Mouse (Mus musculus): ENCODE results near the gene Foxn4. TPM values are rescaled to one million over a fixed set of nuclear protein-coding genes. Genes with fewer than 3 reads are reported as not detected.

Gene Foxn4
- not detected in 2 replicates for total RNA-seq (2021)
- long read RNA-seq: 0 reads

GRCm38 (mm10) chr5:114273693-114274402 is at the start of gene Foxn4:
TSS of gene Foxn4 (minus strand) at chr5:114273807.
- no peak for DNase-seq

GRCm38 (mm10) chr5:114323105-114323790 is 49.6 kb upstream of the Foxn4 start:
- DNase-seq: no peak

- no peak for DNase-seq
These were observed 36.1 kb upstream of the Foxn4 start for GRCm38 (mm10) chr5:114309680-114310036.

- no peak for DNase-seq
These were observed 35.4 kb upstream of the Foxn4 start for GRCm38 (mm10) chr5:114308765-114309679.

GRCm38 (mm10) chr5:114306496-114306895 is 32.9 kb upstream of the Foxn4 start:
- no peak for DNase-seq

GRCm38 (mm10) chr5:114303166-114303565 is 29.6 kb upstream of the Foxn4 start:
- DNase-seq: no peak

- no peak for DNase-seq
These were observed 26.4 kb upstream of the Foxn4 start for GRCm38 (mm10) chr5:114299883-114300610.

GRCm38 (mm10) chr5:114299156-114299855 is 25.7 kb upstream of the Foxn4 start:
- DNase-seq: no peak

GRCm38 (mm10) chr5:114298212-114298894 is 24.7 kb upstream of the Foxn4 start:
- DNase-seq: no peak

GRCm38 (mm10) chr5:114296693-114297631 is 23.4 kb upstream of the Foxn4 start:
- DNase-seq: peak; percentile 23

- DNase-seq: no peak
These were observed 16.4 kb upstream of the Foxn4 start for GRCm38 (mm10) chr5:114290004-114290403.

GRCm38 (mm10) chr5:114288874-114289273 is 15.3 kb upstream of the Foxn4 start, which contains the start of gene Myo1h:
TSS of gene Myo1h (plus strand) at chr5:114289166.
- DNase-seq: no peak

GRCm38 (mm10) chr5:114288396-114288795 is 14.8 kb upstream of the Foxn4 start:
- no peak for DNase-seq

- DNase-seq: no peak
These were observed 13.4 kb upstream of the Foxn4 start for GRCm38 (mm10) chr5:114286872-114287571.

- no peak for DNase-seq
These were observed 12.5 kb upstream of the Foxn4 start for GRCm38 (mm10) chr5:114286102-114286501.

GRCm38 (mm10) chr5:114285398-114285700 is 11.7 kb upstream of the Foxn4 start:
- DNase-seq: no peak

GRCm38 (mm10) chr5:114284604-114285397 is 11.2 kb upstream of the Foxn4 start:
- no peak for DNase-seq

GRCm38 (mm10) chr5:114282346-114282745 is 8.7 kb upstream of the Foxn4 start:
- DNase-seq: no peak

Data from adrenal gland, postnatal 25 days (tissue).